Mouse (Mus musculus) heart, postnatal 36 days (tissue): ENCODE data around the gene Rabif. TPM values are rescaled to one million over a fixed set of nuclear protein-coding genes. Genes with fewer than 3 reads are reported as not detected.
"Not testable (repeated sequence)": the region's sequence is repeated elsewhere in the genome, so short reads cannot be mapped to it uniquely, and the experiment has no call there.

Experiments used
- DNase-seq, 2 experiments: peaks; one replicate each; pipeline ENCODE4 v3.0.0; 2021 to 2022
- intact Hi-C: fragments of 180-260 bp; cut with DNase I; formaldehyde crosslinking; loops from one replicate; pipeline ENCODE4 v1.15.1; 2025
- total RNA-seq, 2 experiments: library from RNA; stranded (reverse); gene quantifications; 2 replicates each; pipeline ENCODE4 v1.2.3; 2021

The Rabif gene
- total RNA-seq, 2 experiments from 2014 or later: 8.9 to 9.8 TPM

DNA sequence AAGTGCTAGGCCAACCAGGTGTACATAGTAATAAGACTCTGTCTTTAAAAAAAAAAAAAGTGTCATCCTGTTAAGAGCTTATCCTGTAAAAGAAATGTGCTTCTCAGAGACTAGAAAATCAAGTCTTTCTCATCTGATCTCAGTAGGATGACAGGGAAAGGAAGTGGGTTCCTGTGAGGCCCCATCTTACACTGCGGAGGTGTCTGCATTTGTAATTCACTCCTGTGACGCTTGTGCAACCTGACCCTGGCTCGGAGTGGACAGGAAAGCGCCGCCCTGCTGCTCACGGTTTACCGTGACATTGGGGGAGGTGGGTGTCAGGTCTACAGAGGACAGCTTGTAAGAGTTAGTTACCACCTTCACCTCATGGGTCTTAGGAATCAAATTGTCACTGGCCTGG, 15.6 kb downstream of the Rabif start:
- no peak for DNase-seq
- intact Hi-C loops: no loop called here

DNA sequence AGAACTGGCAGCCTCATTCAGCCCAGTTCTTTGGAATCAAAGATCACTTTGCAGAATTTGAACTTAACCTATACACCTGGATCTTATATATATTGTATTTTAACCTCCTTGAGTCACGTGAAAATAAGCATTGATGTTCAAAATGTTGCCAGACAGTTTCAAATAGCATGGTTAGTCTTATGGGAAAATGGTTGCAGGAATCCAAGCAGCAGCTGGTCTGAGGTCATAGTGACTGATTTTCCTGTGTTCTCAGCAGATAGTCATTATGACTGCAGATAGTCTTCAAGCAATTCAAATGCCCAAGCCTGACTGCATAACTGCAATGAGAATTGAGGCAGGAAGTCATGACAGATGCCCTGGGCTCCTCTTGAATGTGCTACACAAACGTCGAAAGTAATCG, 17.7 kb downstream of the Rabif start:
- no peak for DNase-seq
- intact Hi-C loops: no loop called here

DNA sequence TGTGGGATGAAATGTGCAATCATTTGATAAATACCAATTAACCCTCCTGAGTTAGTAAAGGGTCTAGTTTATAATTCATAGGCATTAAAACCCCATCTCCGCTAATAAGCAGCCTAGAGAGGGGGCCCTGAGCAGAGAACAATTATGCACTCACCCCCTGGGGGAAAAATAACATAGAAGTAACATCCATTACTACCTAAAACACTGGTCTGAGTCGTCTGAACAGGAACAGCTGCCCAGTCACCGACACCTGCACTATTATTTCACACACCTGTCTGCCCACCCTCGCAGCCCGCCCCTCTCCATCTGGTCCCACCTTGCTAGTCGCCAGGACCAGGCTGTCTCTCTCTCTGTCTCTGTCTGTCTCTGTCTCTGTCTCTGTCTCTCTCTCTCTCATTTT, 18.1 kb downstream of the Rabif start:
- no peak for DNase-seq
- intact Hi-C loops: no loop called here

DNA sequence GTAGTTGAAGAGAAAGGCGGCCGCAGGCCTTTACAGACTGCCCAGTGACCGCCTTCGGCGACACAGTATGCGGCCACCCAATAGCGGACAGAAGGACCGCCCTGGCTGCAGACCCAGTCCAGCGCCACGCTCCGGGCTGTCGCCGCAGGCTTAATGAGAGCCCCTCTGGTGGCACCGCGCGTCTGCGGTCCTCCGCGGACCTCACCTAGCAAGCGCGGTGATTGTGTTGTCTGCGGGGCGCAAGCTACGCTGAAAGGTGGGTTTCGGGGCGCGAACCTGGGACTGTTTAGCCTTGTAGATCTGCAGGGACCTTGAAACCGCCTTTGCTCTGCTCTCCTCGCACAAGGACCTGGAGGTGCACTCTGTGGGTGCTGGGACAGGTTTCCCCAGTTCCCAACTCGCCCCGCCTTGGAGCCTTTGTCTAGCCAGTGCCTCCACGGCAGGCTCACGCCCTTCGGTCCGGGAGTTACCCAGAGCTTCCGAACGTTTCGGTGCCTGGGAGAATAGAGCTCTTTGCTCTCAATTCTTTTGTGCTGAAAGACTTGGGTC, 18.9 kb downstream of the Rabif start:
- peak; percentile 26 to 37 for DNase-seq
- intact Hi-C loops: no loop called here

DNA sequence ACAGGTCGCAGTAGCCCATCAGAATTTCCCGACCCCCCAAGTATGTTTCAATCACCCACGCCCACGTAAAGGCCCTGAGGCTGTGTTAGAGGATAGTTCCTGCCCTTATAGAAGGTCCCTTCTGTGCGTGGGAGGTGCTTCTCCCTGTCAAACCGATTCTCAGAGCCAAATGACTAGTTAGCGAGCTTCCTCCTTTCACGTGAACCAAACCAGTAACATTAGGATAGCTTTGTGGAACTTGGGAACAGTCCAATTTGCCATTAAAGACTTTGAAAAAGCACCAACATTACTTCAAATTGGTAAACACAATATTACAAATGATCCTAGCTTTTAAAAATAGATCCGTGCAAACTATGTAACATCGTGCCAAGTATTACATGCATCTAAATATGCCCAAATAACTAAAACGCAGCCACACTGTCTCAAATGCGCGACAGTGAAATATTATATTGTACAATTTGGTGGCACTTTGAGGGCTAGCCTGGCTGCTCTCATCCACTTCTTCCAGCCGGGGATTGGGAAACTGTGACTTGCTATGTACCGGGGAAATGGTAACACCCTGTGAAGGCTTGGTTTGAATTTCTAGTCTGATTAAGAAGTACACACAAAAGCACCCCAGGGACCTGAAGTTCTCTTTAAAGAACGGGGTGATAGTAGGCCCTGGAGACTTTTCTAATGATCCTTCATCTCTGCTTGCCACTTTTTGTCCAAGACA, 19.6 kb downstream of the Rabif start:
- intact Hi-C loops: no loop called here
- no peak for DNase-seq

DNA sequence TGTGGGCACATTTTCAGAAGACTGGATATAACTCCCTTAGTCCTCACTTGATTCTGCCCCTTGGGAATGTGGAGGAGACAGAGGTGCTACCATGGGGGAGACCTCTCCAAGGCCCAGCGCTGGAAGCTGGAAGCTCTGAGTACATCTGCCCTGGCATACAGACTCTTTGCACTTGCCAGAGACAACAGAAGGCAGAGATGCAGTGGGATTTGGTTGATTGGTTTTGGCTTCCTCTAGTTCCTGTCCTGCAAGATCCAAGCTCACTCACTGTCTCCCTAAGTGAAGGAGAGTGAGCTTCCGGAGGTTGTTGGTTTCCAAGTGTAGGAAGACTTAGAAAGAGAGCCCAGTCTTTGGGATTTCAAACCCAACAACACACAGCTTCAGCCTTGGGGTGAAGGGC, 21.4 kb downstream of the Rabif start:
- DNase-seq: no peak
- intact Hi-C loops: loop anchor here (2.0 to 5.0 kb wide), 2 partner anchors 76 to 91 kb away; no protein-coding TSS in a partner anchor

DNA sequence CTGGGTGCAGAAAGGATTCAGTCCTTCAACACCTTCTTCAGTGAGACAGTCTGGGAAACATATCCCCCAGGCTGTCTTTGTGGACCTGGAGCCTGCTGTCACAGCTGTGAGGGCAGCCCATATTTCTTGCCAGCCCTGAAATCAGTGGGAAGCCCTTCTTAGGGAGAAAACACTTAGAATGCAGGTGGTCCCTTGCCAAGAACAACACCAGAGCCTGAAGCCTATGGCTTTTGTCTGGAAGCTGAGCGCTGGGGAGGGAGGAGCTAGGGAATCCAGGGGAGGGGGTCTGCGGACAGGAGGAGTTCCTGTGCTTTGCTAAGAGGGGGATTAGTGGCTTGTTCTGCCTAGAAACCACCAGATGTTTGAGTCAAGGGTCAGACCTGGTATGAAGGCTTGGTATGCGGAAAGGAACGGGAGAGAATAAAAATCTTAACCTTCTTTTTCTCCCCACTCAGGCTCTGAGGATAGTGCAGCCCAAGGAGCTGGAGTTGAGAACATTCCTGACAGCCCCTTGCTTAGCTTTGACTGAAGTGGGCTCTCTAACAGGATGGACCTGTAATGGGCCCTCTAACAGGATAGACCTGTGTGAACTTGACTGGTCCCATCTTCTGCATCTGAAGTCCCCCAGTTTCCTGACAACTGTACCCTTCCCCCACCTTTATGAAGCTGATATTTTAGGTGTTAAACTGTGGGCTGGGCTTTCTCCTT, 22.2 kb downstream of the Rabif start:
- intact Hi-C loops: loop anchor here (2.0 to 5.0 kb wide), 2 partner anchors 76 to 90 kb away; no protein-coding TSS in a partner anchor
- no peak for DNase-seq

DNA sequence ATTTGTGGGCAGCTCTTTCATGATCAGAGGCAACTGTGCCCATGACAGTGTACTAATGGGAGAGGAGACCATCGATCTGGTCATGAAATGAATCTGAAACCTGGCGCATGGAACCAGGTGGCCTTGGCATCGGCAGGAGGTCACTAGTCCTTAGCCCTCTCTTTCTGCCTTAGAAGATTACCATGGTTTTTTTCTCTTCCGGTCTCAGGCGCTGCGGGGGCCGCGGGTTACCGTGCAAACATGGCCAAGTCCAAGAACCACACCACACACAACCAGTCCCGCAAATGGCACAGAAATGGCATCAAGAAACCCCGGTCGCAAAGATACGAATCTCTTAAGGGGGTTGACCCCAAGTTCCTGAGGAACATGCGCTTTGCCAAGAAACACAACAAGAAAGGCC, 23.4 kb downstream of the Rabif start:
- not testable (repeated sequence) for DNase-seq
- intact Hi-C loops: loop anchor here (2.0 to 5.0 kb wide), 3 partner anchors 43 to 89 kb away; partner anchors contain the start of gene Kdm5b

DNA sequence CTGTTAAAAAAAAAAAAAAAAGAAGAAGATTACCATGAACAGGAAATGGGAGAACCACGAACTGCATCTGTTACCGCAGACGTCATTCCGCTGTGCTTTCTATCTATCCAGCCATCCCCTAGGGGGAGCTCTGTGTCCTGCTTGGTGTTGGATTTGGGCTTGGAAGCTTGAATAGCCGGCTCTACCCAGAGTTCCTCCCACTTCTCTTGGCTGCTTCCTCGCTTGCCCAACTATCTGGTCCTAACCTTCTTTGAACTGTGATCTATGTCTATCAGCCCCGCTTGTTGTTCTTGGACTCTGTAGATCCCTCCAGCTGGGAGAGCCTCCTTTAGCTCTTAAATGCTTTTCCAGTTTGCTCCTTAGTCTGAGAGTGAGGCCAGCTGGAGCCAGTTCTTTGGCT, 24.2 kb downstream of the Rabif start:
- intact Hi-C loops: loop anchor here (2.0 to 5.0 kb wide), 2 partner anchors 42 to 74 kb away; partner anchors contain the start of gene Kdm5b
- peak; percentile 83 for DNase-seq

DNA sequence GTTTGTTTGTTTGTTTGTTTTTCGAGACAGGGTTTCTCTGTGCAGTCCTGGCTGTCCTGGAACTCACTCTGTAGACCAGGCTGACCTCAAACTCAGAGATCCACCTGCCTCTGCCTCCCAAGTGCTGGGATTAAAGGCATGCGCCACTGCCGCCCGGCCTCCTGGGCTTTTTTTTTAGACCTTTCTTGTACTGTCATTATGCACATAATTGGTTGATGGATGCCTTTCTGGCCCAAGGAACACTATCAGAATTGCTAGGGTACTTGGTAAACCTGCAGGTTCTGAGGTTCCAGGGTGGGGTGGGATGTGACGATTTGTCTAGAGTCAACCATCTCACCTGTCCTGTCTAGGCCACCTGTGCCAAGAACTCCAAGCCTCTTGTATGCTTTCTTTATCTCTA, 24.8 kb downstream of the Rabif start:
- not testable (repeated sequence) for DNase-seq
- intact Hi-C loops: loop anchor here (2.0 to 5.0 kb wide), 2 partner anchors 42 to 73 kb away; partner anchors contain the start of gene Kdm5b

DNA sequence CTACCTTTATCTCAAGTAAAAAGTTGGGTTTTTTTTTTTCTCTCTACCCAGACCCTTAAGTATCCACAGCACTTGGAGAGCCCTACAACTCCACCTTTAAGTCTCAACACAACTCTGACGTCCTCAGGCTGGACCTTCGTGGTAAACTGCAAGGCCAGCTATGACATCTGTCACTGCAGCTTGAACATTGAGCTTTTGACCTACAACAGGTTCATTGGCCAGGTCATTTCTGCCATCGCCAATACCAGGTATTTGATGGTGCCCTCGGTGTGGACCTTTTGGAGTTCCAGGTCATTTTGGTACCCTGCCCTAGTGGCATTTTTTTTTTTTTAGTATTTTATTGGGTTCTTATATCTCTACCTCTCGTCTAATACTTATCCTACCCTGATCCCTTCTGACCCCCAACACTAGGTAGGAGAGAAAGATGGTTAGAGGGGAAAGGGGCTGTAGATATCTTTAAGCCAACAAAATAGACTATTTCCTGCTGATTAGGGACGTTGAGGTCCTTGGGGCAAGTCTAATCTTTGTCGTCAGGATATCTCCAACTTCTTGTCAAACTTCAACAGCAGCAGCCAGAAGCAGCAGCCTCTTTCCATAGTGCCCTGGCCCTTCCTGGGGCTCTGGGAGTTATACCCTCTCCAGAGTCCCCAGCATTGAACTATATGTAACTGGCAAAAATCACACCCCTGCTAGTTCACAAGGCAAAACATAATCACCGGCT, 25.7 kb downstream of the Rabif start:
- DNase-seq: no peak
- intact Hi-C loops: no loop called here

DNA sequence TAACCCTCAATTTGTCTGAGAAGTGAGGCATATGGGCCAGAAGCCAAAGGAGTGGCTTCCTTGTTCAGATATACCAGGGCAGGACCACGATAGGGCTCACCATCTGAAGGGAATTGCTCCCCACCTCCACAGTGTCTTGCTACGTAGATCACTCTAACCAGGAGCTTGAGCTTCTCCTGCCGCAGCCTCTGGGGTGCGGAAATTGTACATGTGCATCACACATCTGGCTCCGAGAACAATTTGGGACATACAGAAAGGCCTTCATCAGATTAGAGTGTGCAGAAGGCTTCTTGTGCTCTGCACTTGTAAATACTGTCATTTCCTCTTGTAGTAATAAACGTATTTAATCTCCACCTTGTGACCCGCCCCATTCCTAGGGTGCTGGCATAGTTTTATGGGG, 26.7 kb downstream of the Rabif start:
- no peak for DNase-seq
- intact Hi-C loops: no loop called here

DNA sequence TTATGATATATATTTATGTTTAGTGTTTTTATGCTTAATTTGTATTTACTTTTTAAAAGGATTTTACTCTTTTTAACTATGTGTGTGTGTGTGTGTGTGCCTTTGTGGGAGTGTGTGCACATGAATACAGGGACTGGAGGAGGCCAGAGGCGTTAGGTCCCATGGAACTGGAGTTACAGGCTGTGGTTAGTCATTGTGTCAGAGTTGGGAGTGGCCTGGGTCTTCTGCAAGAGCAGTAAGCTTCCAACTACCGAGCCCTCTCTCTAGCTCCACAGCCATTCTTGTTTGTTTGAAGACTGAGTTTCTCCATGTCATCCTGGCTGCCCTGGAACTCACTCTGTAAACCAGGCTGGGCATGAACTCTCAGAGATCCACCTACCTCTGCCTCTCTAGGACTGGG, 27.9 kb downstream of the Rabif start:
- no peak for DNase-seq
- intact Hi-C loops: no loop called here

DNA sequence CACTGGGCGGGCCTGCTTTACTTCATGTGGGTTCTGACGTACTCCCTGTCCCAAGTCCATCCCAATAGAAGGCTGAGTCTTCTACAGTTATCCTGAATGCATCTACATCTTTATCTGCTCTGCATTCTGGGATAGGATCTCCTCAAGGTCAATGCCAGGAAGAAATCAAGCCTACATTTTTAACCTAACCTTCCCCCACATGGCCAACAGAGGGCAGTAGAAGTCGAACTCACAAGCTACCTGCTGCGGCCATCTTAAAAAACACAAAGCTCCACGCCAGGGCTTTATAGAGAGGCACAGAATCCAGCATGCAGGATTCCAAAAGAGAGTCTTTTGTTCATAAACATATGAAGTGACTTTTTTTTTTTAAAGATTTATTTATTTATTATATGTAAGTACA, 30.0 kb downstream of the Rabif start:
- DNase-seq: no peak
- intact Hi-C loops: no loop called here

DNA sequence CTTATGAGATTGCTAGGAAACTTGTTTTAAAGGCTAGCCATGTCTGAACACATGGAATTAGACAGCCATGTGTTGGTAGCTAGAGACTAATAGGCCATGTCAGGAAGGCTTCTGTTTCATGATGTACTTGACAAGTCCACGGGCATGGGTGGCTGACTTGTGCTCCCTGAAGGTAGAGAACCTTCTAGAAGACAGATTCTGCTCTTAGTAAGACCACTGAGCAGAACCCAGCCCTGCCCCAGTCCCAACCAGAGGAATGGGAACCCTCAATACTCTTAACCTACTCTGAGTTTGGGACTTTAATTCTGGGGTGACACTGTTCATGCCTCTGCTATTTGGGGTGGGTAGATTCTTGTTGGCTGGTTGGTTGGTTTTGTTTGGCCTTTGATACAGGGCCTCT, 30.6 kb downstream of the Rabif start:
- intact Hi-C loops: no loop called here

DNA sequence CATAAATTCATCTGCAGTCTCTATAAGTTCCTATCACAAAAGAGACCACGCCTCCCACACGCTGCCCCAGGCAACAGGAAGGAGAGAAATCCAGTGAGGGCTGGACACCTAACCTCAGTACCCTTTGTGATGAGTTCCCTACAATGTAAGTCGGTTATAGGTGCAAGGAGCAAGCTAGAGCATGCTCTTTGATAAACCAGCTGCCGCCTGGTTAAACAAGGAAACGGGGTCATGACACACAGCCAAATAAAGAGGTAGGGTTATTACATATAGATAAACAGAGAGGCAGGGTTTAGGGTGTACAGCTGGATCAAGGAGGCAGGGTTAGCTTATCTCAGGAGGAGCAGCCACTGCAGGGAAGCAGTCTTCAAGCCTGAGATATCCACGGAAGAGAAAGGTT, 32.3 kb downstream of the Rabif start:
- no peak for DNase-seq
- intact Hi-C loops: no loop called here

More for the DNA sequence above, 30.6 kb downstream of the Rabif start:
- no peak for DNase-seq

DNA sequence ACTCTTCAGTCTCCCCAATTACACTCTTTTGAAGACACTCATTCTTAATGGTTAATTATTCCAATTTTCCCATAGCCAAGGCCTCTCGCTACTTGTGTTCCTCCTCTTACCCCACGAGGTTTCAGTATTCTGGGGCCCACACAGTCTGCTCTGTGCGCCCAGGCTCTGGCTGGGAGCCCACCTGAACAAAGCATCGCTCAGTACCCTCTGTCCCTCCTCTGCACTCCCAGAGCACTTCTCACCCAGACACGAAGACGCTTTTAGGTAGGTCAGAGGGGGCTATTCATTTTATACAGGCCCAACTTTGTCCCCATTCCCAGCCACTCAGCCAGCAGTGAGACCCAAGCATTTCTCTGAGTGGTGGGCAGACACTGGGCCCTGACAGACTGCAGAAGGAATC, 36.2 kb downstream of the Rabif start:
- intact Hi-C loops: no loop called here

DNA sequence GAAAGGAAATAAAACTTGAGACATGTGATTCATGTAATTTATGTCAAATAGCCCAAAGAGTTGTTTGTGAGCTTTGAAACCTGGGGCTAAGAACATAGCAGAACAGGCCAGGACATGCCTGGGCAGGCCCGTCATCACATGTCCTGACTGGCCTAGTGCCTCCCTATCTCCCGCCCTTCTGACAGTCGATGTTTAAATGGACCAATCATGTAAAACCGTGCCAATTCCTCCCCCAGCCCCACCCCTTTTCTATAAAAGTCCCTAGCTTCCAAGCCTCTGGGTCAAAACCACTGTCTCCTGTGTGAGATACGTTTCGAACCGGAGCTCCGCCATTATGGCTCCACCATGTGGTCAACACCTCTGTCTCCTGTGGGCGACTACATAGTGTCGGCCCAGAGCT, 39.3 kb downstream of the Rabif start:
- DNase-seq, intact Hi-C loops: not testable (repeated sequence)

More for the DNA sequence above, 36.2 kb downstream of the Rabif start:
- DNase-seq: no peak

DNA sequence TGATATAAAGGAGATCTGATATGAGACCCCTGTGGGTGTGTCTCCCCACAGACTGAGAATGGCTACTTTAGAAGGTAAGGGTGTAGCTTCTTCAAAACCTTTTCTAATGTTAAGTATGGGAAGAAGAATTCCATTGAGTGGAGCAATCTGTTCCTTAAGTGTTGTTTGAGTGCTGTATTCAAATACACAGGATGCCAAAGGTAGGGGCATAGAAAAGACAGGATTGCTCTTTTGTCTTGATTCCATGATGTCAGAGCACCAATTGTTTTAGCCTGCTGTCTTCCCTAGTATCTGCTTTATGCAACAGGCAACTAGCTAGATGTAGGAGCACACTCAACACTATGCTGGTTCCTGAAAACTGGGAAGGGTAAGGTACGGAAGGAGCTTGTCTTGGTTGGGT, 40.6 kb downstream of the Rabif start:
- intact Hi-C loops: no loop called here

DNA sequence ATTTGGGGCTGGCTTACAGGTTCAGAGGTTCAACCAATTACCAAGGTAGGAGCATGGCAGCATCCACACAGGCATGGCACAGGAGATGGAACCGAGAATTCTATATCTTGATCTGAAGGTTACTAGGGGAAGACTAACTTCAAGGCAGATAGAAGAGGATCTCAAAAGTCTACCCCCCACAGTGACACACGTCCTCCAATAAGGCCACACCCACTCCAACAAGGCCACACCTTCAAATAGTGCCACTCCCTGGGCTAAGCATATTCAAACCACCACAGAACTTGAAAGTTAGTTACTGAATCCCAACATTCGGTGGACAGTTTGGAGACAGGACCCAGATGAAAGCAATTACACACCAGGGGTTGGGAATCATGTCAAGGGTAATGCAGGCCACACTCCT, 41.1 kb downstream of the Rabif start:
- intact Hi-C loops: no loop called here
- no peak for DNase-seq

More for the DNA sequence above, 40.6 kb downstream of the Rabif start:
- DNase-seq: no peak

DNA sequence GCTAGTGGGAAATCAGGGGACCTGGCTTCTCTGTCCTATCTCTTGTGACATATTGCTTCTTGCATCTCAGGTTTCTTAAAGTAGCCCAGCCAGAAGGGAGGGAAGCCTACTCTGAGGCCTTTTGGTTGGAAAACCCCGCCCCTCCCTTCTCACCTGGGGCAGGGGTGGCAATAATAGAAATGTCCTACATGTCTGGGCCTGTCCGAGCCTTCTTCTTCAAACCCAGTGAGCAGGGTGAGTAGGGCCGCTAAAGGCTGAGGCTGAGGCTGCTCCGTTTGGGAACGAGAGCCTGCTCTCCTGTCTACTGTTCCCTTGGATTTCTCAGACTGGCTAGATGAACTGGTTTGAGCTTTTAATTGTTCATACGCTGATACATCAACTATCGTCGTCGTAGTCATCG, 46.2 kb downstream of the Rabif start:
- intact Hi-C loops: no loop called here
- no peak for DNase-seq
